Mouse (Mus musculus) induced T-regulatory cell, adult 2 months (primary cell): Measurements from ENCODE around the gene Ankrd9.
A peak's percentile ranks its signal among the peaks of the same experiment; 100 is the strongest.

Source experiments
- DNase-seq: peaks from one replicate; pipeline ENCODE4 v3.0.0-alpha.2; 2012; ENCODE audit warnings: low read depth

Ankrd9 gene

GRCm38 (mm10) chr12:110954351-110954991 lies 24.4 kb downstream of the Ankrd9 start:
- DNase-seq, result no peak

- DNase-seq, result no peak
These were observed 24.9 kb downstream of the Ankrd9 start for GRCm38 (mm10) chr12:110953900-110954299.

GRCm38 (mm10) chr12:110953443-110953842 lies 25.4 kb downstream of the Ankrd9 start:
- DNase-seq, result no peak

GRCm38 (mm10) chr12:110952628-110953385 lies 26.0 kb downstream of the Ankrd9 start:
- DNase-seq, result no peak

GRCm38 (mm10) chr12:110951236-110951635 lies 27.6 kb downstream of the Ankrd9 start:
- no peak for DNase-seq

- DNase-seq, result no peak
These were observed 28.7 kb downstream of the Ankrd9 start for GRCm38 (mm10) chr12:110950151-110950550.

GRCm38 (mm10) chr12:110949410-110949809 lies 29.4 kb downstream of the Ankrd9 start:
- no peak for DNase-seq

- DNase-seq, result no peak
These were observed 30.0 kb downstream of the Ankrd9 start for GRCm38 (mm10) chr12:110948910-110949201.

- DNase-seq, result no peak
These were observed 30.5 kb downstream of the Ankrd9 start for GRCm38 (mm10) chr12:110948082-110948909.

GRCm38 (mm10) chr12:110946216-110946615 lies 32.6 kb downstream of the Ankrd9 start:
- no peak for DNase-seq

- no peak for DNase-seq
These were observed 38.0 kb downstream of the Ankrd9 start for GRCm38 (mm10) chr12:110940869-110941268.

GRCm38 (mm10) chr12:110939385-110939784 lies 39.5 kb downstream of the Ankrd9 start:
- DNase-seq, result peak; percentile 58

GRCm38 (mm10) chr12:110937496-110937895 lies 41.3 kb downstream of the Ankrd9 start:
- no peak for DNase-seq

- DNase-seq, result peak; percentile 77
These were observed 42.7 kb downstream of the Ankrd9 start for GRCm38 (mm10) chr12:110935983-110936620.

- no peak for DNase-seq
These were observed 46.0 kb downstream of the Ankrd9 start for GRCm38 (mm10) chr12:110932820-110933219.
